Mouse (Mus musculus): ENCODE data around the gene Pacrg. TPM values are rescaled to one million over a fixed set of nuclear protein-coding genes. Genes with fewer than 3 reads are reported as not detected.

The Pacrg gene
- total and polyA plus RNA-seq, 3 experiments, result not detected

GRCm38 (mm10) chr17:10521282-10521681 lies 318.8 kb downstream of the Pacrg start:
- no peak overlapping the region for H3K4me2 ChIP-seq (ENCODE audit: insufficient read depth, low read depth, poor library complexity, severe bottlenecking)
- H3K27ac ChIP-seq (ENCODE audit: insufficient read depth, low read depth), result no peak overlapping the region
- no peaks in the 10 kb centered on the region for H3K27me3 ChIP-seq (replicated peaks)
- no peaks in the 10 kb centered on the region for H3K36me3 ChIP-seq (replicated peaks in 1 of 2; ENCODE audit: control insufficient read depth in 1 of 2, insufficient read depth in 1 of 2, low read length in 1 of 2)
- dilution Hi-C loops (cut with MboI; ENCODE audit: extremely low pct_ligation_motif_present, extremely low pct_unique_long_range_greater_than_20kb, low sequenced_read_pairs) (no loop called here), in situ Hi-C loops (cut with MboI; ENCODE audit: low pct_ligation_motif_present, low pct_unique_long_range_greater_than_20kb, low sequenced_read_pairs) (no loop called here)
- no peaks in the 10 kb centered on the region for H3K9me3 ChIP-seq (replicated peaks; ENCODE audit: low read length)
- H3K4me3 ChIP-seq (replicated peaks in 1 of 3; ENCODE audit: low read depth in 2 of 3, low read length in 2 of 3, poor library complexity in 1 of 3), result no peak overlapping the region
- no peak overlapping the region for H3K9ac ChIP-seq (ENCODE audit: insufficient read depth, low read depth)
- H3K4me1 ChIP-seq (ENCODE audit: control insufficient read depth in 1 of 2, insufficient read depth in 2 of 2), result no peaks in the 10 kb centered on the region
- H3K79me2 ChIP-seq (replicated peaks; ENCODE audit: control insufficient read depth, extremely low read depth, insufficient read depth, poor library complexity, severe bottlenecking), result no peaks in the 10 kb centered on the region
- no peak for TF ChIP-seq MXI1 (IDR thresholded peaks at IDR 0.05; ENCODE audit: low read depth, low read length)
- TF ChIP-seq BHLHE40 (IDR thresholded peaks at IDR 0.05; ENCODE audit: low read depth, low read length), result no peak
- no peak for TF ChIP-seq JUN (IDR thresholded peaks at IDR 0.05; ENCODE audit: insufficient read depth, low read depth, low read length)
- no peak for TF ChIP-seq E2F4 (IDR thresholded peaks at IDR 0.05; ENCODE audit: insufficient replicate concordance, low read depth, low read length)
- no peak for TF ChIP-seq SIN3A (IDR thresholded peaks at IDR 0.05; ENCODE audit: low read length)
- TF ChIP-seq NELFE (IDR thresholded peaks at IDR 0.05; ENCODE audit: low read depth, low read length), result no peak
- no peak for TF ChIP-seq ETS1 (conservative IDR thresholded peaks at IDR 0.05; ENCODE audit: low read depth, low read length)
- TF ChIP-seq TCF12 (IDR thresholded peaks at IDR 0.05; ENCODE audit: low read depth, low read length), result no peak
- TF ChIP-seq MAX (IDR thresholded peaks at IDR 0.05; ENCODE audit: low read length), result no peak
- TF ChIP-seq CHD2 (IDR thresholded peaks at IDR 0.05; ENCODE audit: low read length), result no peak
- no peak for TF ChIP-seq EP300 (IDR thresholded peaks at IDR 0.05; ENCODE audit: low read length)
- TF ChIP-seq JUND (conservative IDR thresholded peaks at IDR 0.05; ENCODE audit: low read depth, low read length), result no peak
- no peak for TF ChIP-seq UBTF (IDR thresholded peaks at IDR 0.05; ENCODE audit: low read depth, low read length)
- no peak for TF ChIP-seq IRF4 (IDR thresholded peaks at IDR 0.05; ENCODE audit: low read depth, low read length)
- no peak for TF ChIP-seq ZMIZ1 (IDR thresholded peaks at IDR 0.05; ENCODE audit: low read depth, low read length)
- TF ChIP-seq ZC3H11A (IDR thresholded peaks at IDR 0.05; ENCODE audit: low read depth, low read length), result no peak
- no peak for DNase-seq (ENCODE audit: extremely low read depth)

DNA sequence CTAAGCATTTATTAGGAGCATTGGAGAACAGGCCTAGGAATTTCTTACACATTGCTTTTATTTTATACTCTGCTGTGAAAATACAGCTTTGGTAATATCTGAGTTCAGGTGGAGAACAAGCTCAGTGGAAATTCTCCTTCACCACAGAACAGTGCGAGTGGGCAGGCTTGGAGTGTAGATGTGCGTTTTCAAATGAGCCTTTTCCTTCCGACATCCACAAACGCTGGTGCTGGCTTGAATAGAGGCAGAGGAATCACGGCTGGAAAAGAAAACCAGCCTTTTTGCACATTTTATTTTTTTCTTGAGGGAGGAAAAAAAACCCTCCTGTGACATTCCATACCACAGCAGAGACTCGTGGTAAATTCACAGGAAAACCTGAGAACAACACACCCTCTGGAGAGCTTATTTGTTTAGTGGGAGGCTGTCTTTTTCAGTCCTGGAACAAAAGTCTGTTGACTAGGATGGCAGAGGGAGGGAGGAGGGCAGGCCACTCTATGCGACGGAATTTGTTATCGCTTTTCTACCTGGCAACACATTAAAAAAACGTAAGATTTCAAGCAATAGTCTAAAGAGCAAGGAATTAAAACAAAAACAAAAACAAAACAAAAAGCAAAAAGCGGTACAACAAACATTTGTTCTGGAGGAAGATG lies 320.5 kb downstream of the Pacrg start:
- no peak overlapping the region for H3K4me3 ChIP-seq (replicated peaks in 1 of 3; ENCODE audit: low read depth in 2 of 3, low read length in 2 of 3, poor library complexity in 1 of 3)
- no peak overlapping the region for H3K4me2 ChIP-seq (ENCODE audit: insufficient read depth, low read depth, poor library complexity, severe bottlenecking)
- H3K9ac ChIP-seq (ENCODE audit: insufficient read depth, low read depth), result no peak overlapping the region
- H3K27ac ChIP-seq (ENCODE audit: insufficient read depth, low read depth), result no peak overlapping the region
- H3K9me3 ChIP-seq (replicated peaks; ENCODE audit: low read length), result no peaks in the 10 kb centered on the region
- no peaks in the 10 kb centered on the region for H3K79me2 ChIP-seq (replicated peaks; ENCODE audit: control insufficient read depth, extremely low read depth, insufficient read depth, poor library complexity, severe bottlenecking)
- no peak for DNase-seq (ENCODE audit: extremely low read depth)
- no peaks in the 10 kb centered on the region for H3K36me3 ChIP-seq (replicated peaks in 1 of 2; ENCODE audit: control insufficient read depth in 1 of 2, insufficient read depth in 1 of 2, low read length in 1 of 2)
- dilution Hi-C loops (cut with MboI; ENCODE audit: extremely low pct_ligation_motif_present, extremely low pct_unique_long_range_greater_than_20kb, low sequenced_read_pairs), result no loop called here
- no peak for TF ChIP-seq POLR2A (IDR thresholded peaks at IDR 0.05; ENCODE audit: low read depth, low read length)
- no peak for TF ChIP-seq ZMIZ1 (IDR thresholded peaks at IDR 0.05; ENCODE audit: low read depth, low read length)
- no peak for TF ChIP-seq SMC3 (IDR thresholded peaks at IDR 0.05; ENCODE audit: low read depth, low read length)
- TF ChIP-seq RCOR1 (conservative IDR thresholded peaks at IDR 0.05; ENCODE audit: low read depth, low read length), result no peak
- no peak for TF ChIP-seq MAX (IDR thresholded peaks at IDR 0.05; ENCODE audit: low read length)
- TF ChIP-seq ETS1 (conservative IDR thresholded peaks at IDR 0.05; ENCODE audit: low read depth, low read length), result no peak
- no peak for TF ChIP-seq IRF4 (IDR thresholded peaks at IDR 0.05; ENCODE audit: low read depth, low read length)
- TF ChIP-seq TBP (conservative IDR thresholded peaks at IDR 0.05; ENCODE audit: low read depth, low read length), result no peak
- TF ChIP-seq JUN (IDR thresholded peaks at IDR 0.05; ENCODE audit: insufficient read depth, low read depth, low read length), result no peak
- no peak for TF ChIP-seq ZNF384 (IDR thresholded peaks at IDR 0.05; ENCODE audit: low read depth, low read length)
- TF ChIP-seq BHLHE40 (IDR thresholded peaks at IDR 0.05; ENCODE audit: low read depth, low read length), result no peak
- TF ChIP-seq NELFE (IDR thresholded peaks at IDR 0.05; ENCODE audit: low read depth, low read length), result no peak
- TF ChIP-seq JUND (conservative IDR thresholded peaks at IDR 0.05; ENCODE audit: low read depth, low read length), result no peak
- TF ChIP-seq TCF12 (IDR thresholded peaks at IDR 0.05; ENCODE audit: low read depth, low read length), result no peak
- TF ChIP-seq HCFC1 (IDR thresholded peaks at IDR 0.05; ENCODE audit: low read depth, low read length), result no peak
- no peak for TF ChIP-seq ZKSCAN1 (IDR thresholded peaks at IDR 0.05; ENCODE audit: borderline replicate concordance, low read depth, low read length)
- no peak for TF ChIP-seq KAT2A (IDR thresholded peaks at IDR 0.05; ENCODE audit: insufficient replicate concordance, low read length)
- TF ChIP-seq MYC (IDR thresholded peaks at IDR 0.05; ENCODE audit: low read depth, low read length), result no peak
- in situ Hi-C loops (cut with MboI; ENCODE audit: low pct_ligation_motif_present, low pct_unique_long_range_greater_than_20kb, low sequenced_read_pairs), result no loop called here
- no peaks in the 10 kb centered on the region for H3K4me1 ChIP-seq (ENCODE audit: control insufficient read depth in 1 of 2, insufficient read depth in 2 of 2)
- H3K27me3 ChIP-seq (replicated peaks), result no peaks in the 10 kb centered on the region
